Mouse (Mus musculus) kidney, embryonic 16.5 days (tissue): ENCODE data around the gene Ip6k3. TPM values are rescaled to one million over a fixed set of nuclear protein-coding genes. Genes with fewer than 3 reads are reported as not detected.
A peak's percentile ranks its signal among the peaks of the same experiment; 100 is the strongest.

ENCODE experiments used
- ATAC-seq: fragments of 200-750 bp; cut with Nextera tagmentation; 2 replicates; pipeline ENCODE4 v1.8.0; 2017; ENCODE audit warnings: moderate TSS enrichment; ENCODE audit not compliant: low FRiP score, low TSS enrichment
- H3K27ac ChIP-seq: fragments of 300-500 bp; sonication (generic); 2 replicates; pipeline ENCODE4 v1.5.1; 2014; ENCODE audit warnings: low read length
- H3K27me3 ChIP-seq: fragments of 300-500 bp; sonication (generic); 2 replicates; pipeline ENCODE4 v1.6.1; 2014; ENCODE audit warnings: low read length, control low read depth, mixed read lengths; ENCODE audit not compliant: insufficient read depth
- H3K36me3 ChIP-seq: fragments of 300-500 bp; sonication (generic); 2 replicates; pipeline ENCODE4 v1.6.1; 2014; ENCODE audit warnings: low read length, control low read depth, mixed read lengths; ENCODE audit not compliant: insufficient read depth
- H3K4me1 ChIP-seq: fragments of 300-500 bp; sonication (generic); 2 replicates; pipeline ENCODE4 v1.6.1; 2014; ENCODE audit warnings: low read length, control low read depth, mixed read lengths; ENCODE audit not compliant: insufficient read depth
- H3K4me2 ChIP-seq: fragments of 300-500 bp; sonication (generic); replicated peaks from 2 replicates; pipeline ENCODE4 v1.6.1; 2014; ENCODE audit warnings: low read depth, low read length
- H3K4me3 ChIP-seq: fragments of 300-500 bp; sonication (generic); 2 replicates; pipeline ENCODE4 v1.5.1; 2014; ENCODE audit warnings: mild to moderate bottlenecking, low read length
- H3K9ac ChIP-seq: fragments of 300-500 bp; sonication (generic); replicated peaks from 2 replicates; pipeline ENCODE4 v1.6.1; 2014; ENCODE audit warnings: low read length
- H3K9me3 ChIP-seq: fragments of 300-500 bp; sonication (generic); 2 replicates; pipeline ENCODE4 v1.6.1; 2016; ENCODE audit warnings: low read length, control low read depth
- WGBS: fragments of 180-500 bp; shearing (Covaris S2); extraction: QIAGEN DNeasy Blood & Tissue Kit; methylation state at CpG from one replicate; pipeline ENCODE4 v1.1.7; 2014; 5-methylcytosine and 5-hydroxymethylcytosine counted together
- polyA plus RNA-seq: library from polyadenylated mRNA; unstranded; fragments of >200 nt; fragmentation: Nextera tagmentation; extraction: Ambion mirVana; gene quantifications from 2 replicates; pipeline ENCODE4 v1.2.1, GENCODE M21; 2015

Gene Ip6k3
- polyA plus RNA-seq, 1 experiment from 2014 or later, result 0.15 TPM

DNA sequence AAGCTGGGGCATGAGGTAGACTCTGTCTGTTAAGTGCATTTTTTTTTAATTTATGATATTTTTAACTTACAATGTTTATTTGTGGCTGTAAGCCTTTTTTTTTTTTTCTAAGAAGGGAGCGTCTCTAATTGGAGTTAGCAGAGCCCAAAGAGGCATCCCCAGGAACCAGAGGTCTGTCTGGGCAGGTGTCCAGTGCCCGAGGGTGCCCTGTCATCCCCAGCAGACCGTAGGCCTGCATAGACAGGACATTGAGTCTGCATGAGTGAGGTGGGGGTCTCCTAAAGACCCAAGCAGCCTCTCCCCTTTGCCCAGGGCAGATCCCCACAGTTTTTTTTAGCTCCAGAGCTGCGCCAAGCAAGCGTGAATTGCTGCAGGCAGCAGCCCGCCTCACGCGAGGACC is 11.8 kb downstream of the Ip6k3 start:
- Histone ChIP-seq H3K9ac (no peak overlapping the region), H3K27ac (no peak overlapping the region), H3K4me1 (peaks cover 20% of the 10 kb centered on the region), H3K27me3 (peaks cover under 1% of the 10 kb centered on the region; the same call in 1 of the 2 replicates), H3K4me2 (no peak overlapping the region), H3K9me3 (no peaks in the 10 kb centered on the region), H3K4me3 (no peak overlapping the region), H3K36me3 (no peaks in the 10 kb centered on the region)
- 65% methylated on average over 8 of the region's 8 CpGs for WGBS
- no peak for ATAC-seq

DNA sequence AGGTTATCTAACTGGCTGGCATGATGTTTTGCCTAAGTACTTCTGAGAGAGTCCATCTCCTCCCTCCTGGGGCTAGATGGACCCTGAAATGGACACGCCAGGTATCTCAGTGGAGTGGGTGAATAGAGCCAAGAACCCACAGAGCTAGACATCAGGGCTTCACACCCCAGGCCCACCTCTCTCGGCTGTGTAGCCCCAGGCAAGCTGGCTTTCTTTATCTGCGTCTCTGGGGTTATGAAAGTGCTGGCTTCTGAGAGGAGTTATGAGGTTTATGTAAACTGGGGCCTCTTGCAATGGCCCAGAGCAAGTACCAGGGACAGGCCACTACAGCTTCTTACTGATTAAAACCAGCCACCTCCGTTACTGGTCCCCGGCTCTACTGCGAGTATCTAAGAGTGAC is 12.7 kb downstream of the Ip6k3 start:
- H3K4me2 ChIP-seq, result no peak overlapping the region
- WGBS, result 88% methylated on average over 6 of the region's 6 CpGs
- no peak for ATAC-seq
- H3K4me1 ChIP-seq, result peaks cover 20% of the 10 kb centered on the region
- no peak overlapping the region for H3K9ac ChIP-seq
- H3K27ac ChIP-seq, result no peak overlapping the region
- H3K27me3 ChIP-seq, result no peaks in the 10 kb centered on the region
- no peak overlapping the region for H3K4me3 ChIP-seq
- H3K36me3 ChIP-seq, result no peaks in the 10 kb centered on the region
- no peaks in the 10 kb centered on the region for H3K9me3 ChIP-seq

DNA sequence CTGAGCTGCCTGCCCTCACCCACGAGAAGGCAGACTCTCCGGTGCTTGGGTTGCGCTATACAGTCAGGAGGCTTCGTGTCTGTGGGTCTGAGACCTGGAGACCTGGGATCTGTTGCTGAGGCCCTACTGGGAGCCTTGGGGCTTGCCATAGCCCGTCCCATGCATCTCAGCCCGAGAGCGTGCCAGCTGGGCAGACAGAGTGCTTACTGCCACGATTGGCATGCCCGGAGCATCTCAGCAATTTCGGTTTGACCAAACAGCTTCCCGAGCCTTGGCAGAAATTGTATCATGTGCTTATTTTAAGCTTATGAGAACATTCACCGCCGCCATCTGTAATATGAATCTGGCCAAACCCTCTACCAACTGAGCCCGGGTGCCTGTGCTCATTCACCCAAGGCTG is 13.3 kb downstream of the Ip6k3 start:
- H3K4me2 ChIP-seq, result no peak overlapping the region
- H3K4me3 ChIP-seq, result no peak overlapping the region
- H3K4me1 ChIP-seq, result peaks cover 20% of the 10 kb centered on the region
- H3K27ac ChIP-seq, result no peak overlapping the region
- H3K9ac ChIP-seq, result no peak overlapping the region
- 86% methylated on average over 14 of the region's 14 CpGs for WGBS
- no peaks in the 10 kb centered on the region for H3K36me3 ChIP-seq
- H3K27me3 ChIP-seq, result no peaks in the 10 kb centered on the region
- H3K9me3 ChIP-seq, result no peaks in the 10 kb centered on the region
- ATAC-seq, result no peak

DNA sequence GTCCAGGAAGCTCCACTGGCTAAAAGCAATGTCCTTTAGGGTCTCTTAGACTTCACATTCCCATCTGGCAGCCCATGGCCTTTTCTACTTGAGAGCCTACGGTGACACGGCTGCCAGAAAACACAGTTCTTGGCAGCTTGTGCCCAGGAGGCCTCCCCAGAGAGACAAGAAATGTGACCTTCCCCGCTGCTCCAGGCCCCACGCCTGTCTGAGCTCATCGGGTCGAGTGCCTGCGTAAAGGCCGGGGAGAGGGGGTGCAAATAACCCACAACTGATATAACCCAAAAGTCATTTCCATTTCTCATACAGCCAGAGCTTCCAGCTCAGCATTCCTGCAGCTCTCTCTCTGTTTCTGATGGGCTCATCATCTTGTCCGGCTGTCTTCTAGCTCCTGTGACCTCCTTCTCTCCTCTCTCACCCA is 13.8 kb downstream of the Ip6k3 start:
- 42% methylated on average over 9 of the region's 9 CpGs for WGBS

DNA sequence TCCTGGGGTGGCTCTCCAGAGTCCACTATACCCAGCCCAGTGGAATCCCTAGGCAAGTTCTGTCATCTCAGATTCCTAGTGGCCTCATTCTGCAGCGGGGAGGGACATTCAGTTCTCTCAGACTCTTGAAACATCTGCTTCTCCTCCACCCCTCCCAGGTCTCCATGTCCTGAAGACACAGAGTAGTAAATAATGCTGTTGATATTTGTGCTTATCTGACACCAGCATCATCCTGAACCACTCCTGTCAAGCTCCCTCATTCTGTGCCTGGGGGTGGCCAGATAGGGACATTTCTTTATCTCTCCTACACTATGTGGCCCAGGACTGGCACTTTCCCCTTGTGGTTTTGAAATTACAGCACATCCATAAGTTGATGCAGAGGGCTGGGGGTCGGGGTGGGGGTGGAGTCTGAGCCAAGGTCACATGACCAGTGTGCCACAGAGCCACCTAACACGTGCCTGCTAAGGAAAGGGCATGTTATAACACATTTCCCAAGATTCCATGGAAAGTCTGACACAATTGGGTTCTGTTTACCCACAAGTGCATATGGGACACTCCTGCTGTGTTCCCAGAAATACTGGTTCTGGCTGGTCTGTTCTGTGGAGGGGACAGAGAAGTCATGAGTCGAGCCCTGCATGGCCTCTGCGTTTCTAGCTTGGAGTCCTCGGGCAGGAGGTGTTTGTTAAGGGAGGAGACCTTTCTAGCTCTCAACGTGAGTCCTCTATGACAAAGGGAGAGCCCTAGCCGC is 14.4 kb downstream of the Ip6k3 start:
- no peak overlapping the region for H3K4me3 ChIP-seq
- H3K27me3 ChIP-seq, result no peaks in the 10 kb centered on the region
- H3K9me3 ChIP-seq, result no peaks in the 10 kb centered on the region
- 50% methylated on average over 8 of the region's 8 CpGs for WGBS
- no peak overlapping the region for H3K27ac ChIP-seq
- no peaks in the 10 kb centered on the region for H3K36me3 ChIP-seq
- peaks cover 15% of the 10 kb centered on the region for H3K4me1 ChIP-seq
- H3K4me2 ChIP-seq, result no peak overlapping the region
- ATAC-seq, result no peak
- H3K9ac ChIP-seq, result no peak overlapping the region

More for the DNA sequence above, 13.8 kb downstream of the Ip6k3 start:
- Histone ChIP-seq H3K27ac (no peak overlapping the region), H3K27me3 (no peaks in the 10 kb centered on the region), H3K9me3 (no peaks in the 10 kb centered on the region), H3K9ac (no peak overlapping the region), H3K4me2 (no peak overlapping the region), H3K36me3 (no peaks in the 10 kb centered on the region), H3K4me3 (no peak overlapping the region), H3K4me1 (peaks cover 20% of the 10 kb centered on the region)
- no peak for ATAC-seq

DNA sequence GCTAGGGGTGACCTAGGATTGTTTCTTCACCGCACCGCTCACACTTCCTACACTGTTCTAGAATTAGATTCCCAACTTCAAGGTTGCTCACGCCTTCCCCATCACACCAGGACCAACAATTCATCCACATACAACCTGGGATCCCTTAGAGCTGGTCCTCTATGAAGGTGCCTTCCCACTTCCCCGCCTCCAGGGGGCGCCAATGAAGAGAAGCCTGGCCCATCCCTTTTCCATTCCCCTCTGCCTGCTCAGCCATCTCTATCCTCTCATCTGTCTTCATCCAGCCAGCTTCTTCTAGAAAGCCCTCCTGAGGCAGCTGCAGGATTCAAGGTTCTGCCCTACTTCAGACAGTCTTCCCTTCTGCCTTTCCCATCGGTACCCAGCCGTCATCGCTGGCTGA is 16.2 kb downstream of the Ip6k3 start:
- ATAC-seq, result no peak
- no peaks in the 10 kb centered on the region for H3K9me3 ChIP-seq
- H3K4me1 ChIP-seq, result peaks cover 22% of the 10 kb centered on the region
- no peak overlapping the region for H3K9ac ChIP-seq
- H3K27me3 ChIP-seq, result no peaks in the 10 kb centered on the region
- H3K36me3 ChIP-seq, result no peaks in the 10 kb centered on the region
- H3K4me3 ChIP-seq, result no peak overlapping the region
- WGBS, result 73% methylated on average over 8 of the region's 8 CpGs
- H3K4me2 ChIP-seq, result no peak overlapping the region
- H3K27ac ChIP-seq, result no peak overlapping the region

DNA sequence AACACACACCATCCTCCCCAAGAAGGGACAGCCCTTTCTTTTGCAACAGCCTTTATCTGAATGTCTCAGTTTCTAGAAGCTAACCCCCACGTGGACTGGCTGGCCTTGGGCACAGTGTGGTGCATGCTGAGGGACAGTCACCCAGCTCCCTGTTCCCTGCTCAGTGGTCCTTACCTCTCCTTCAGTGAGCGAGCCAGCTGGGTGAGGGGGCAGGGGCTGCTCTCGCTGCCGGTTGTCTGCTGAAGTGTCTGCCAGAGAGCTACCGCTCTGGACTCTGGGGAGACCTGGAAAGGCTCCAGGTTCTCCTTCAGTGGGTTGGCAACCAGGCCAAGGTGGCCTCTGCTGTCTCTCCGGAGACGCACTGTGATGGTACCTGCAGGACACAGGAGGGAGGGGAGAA is 16.7 kb downstream of the Ip6k3 start:
- 60% methylated on average over 7 of the region's 7 CpGs for whole genome bisulfite sequencing
- Histone ChIP-seq H3K9ac (no peak overlapping the region), H3K27ac (no peak overlapping the region), H3K4me1 (peaks cover 24% of the 10 kb centered on the region), H3K4me2 (no peak overlapping the region), H3K9me3 (no peaks in the 10 kb centered on the region), H3K27me3 (no peaks in the 10 kb centered on the region), H3K4me3 (no peak overlapping the region), H3K36me3 (no peaks in the 10 kb centered on the region)
- ATAC-seq, result no peak

DNA sequence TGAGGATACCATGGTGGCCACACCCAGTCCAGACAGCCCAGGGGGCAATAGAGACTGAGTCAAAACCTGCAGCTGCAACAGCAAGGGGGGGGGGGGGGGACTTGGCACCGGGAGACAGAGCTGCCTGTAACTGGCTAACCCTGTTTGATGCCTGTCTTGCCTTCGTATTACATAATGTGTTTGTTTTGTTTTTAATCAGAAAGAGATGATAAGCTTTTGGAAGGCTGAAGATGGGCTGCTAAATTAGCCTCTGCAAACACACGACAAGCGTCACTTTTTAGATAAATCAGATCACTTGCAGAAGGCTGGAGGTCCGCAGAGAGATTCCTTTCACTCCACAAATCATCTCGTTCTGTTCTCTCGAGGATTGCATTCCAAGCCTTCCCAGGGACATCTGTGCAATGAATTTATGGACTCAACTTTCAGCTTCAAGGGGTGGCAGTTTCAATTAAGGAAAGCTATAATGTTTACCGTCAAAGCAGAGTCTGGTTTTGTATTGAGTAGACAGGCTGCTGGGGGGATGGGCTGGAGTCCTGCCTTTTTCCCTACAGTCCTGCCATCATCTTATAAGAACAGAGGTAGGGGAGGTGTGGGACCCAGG is 21.2 kb downstream of the Ip6k3 start:
- Histone ChIP-seq H3K9ac (no peak overlapping the region), H3K36me3 (no peaks in the 10 kb centered on the region), H3K4me3 (no peak overlapping the region), H3K4me2 (no peak overlapping the region), H3K27me3 (no peaks in the 10 kb centered on the region), H3K27ac (no peak overlapping the region), H3K9me3 (no peaks in the 10 kb centered on the region), H3K4me1 (peaks cover 34% of the 10 kb centered on the region)
- 11% methylated on average over 8 of the region's 8 CpGs for WGBS
- ATAC-seq, result no peak; the same call in 1 of the 2 replicates

DNA sequence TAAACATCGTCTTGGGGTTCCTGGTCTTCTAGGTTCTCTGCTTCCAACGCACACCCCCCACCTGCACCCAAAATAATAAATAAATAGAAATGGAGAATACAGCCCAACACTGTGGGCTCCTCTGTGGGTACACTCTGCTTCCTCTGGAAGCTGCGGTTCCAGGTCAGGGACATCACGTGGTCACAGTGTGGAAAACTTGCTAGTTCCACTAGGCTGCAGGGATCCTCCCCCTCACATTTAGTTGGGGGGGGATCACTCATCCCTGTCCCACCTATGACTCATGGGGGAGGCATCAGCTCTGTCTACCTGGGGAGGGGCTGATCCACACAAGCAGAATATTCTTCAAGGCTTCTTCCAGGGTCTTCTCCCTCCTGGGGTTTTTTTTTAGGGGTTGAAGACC is 23.4 kb downstream of the Ip6k3 start:
- no peaks in the 10 kb centered on the region for H3K36me3 ChIP-seq
- H3K4me1 ChIP-seq, result peaks cover 42% of the 10 kb centered on the region
- no peaks in the 10 kb centered on the region for H3K9me3 ChIP-seq
- 62% methylated on average over 4 of the region's 4 CpGs for WGBS
- H3K4me3 ChIP-seq, result no peak overlapping the region
- H3K27ac ChIP-seq, result no peak overlapping the region
- no peaks in the 10 kb centered on the region for H3K27me3 ChIP-seq
- H3K4me2 ChIP-seq, result no peak overlapping the region
- no peak overlapping the region for H3K9ac ChIP-seq
- ATAC-seq, result no peak

DNA sequence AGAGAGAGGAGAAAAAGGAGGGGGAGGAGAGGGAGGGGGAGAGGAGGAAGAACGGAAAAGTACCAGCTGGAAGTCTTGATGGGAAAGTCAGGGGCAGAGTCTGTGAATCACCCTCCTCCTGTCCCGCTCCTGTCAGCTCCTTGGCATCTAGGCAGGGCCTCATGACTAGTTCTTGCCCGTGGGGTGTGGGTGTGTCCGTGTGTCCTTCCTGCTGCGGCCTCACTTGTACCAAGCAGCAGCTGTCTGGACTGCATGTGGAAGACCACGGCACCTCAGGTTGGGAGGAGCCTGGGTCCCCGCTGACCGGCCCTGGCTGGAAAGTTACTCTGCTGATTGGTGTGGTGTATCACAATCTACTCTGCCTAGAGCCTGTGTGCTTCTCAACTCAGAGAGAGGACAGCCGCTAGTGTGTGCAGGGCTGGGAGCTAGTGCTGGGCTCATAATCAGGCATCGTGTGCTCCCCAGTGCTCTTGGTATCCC is 25.6 kb downstream of the Ip6k3 start:
- 20% methylated on average over 10 of the region's 10 CpGs for WGBS
- Histone ChIP-seq H3K9ac (peak overlapping the region; percentile 27; the same call in 1 of the 2 replicates), H3K36me3 (no peaks in the 10 kb centered on the region), H3K9me3 (no peaks in the 10 kb centered on the region), H3K27me3 (no peaks in the 10 kb centered on the region), H3K4me1 (peaks cover 46% of the 10 kb centered on the region), H3K4me2 (peak overlapping the region; percentile 39), H3K4me3 (no peak overlapping the region), H3K27ac (no peak overlapping the region)
- ATAC-seq, result peak; percentile 62
